Mouse (Mus musculus): Measurements from ENCODE around the gene Gm11937. TPM values are rescaled to one million over a fixed set of nuclear protein-coding genes. Genes with fewer than 3 reads are reported as not detected.
A peak's percentile ranks its signal among the peaks of the same experiment; 100 is the strongest.

Gm11937 gene
- total RNA-seq, 2 experiments from 2014 or later = not detected

GRCm38 (mm10) chr11:99581051-99581450, 28.9 kb downstream of the Gm11937 start:
- no peak for DNase-seq

- no peak for DNase-seq
Observed at GRCm38 (mm10) chr11:99580636-99581035, 29.4 kb downstream of the Gm11937 start, which contains the start of gene Krtap1-5. Gene Krtap1-5, minus strand, starts transcription at chr11:99581016.

- DNase-seq = peak; percentile 35 to 73
Observed at GRCm38 (mm10) chr11:99574106-99574505, 35.9 kb downstream of the Gm11937 start.

- no peak for DNase-seq
Observed at GRCm38 (mm10) chr11:99573164-99573563, 36.8 kb downstream of the Gm11937 start.

GRCm38 (mm10) chr11:99566530-99566929, 43.5 kb downstream of the Gm11937 start, which contains the start of gene Krtap3-1:
Gene Krtap3-1, minus strand, starts transcription at chr11:99566630.
- DNase-seq = no peak

- DNase-seq = no peak
Observed at GRCm38 (mm10) chr11:99562580-99562979, 47.4 kb downstream of the Gm11937 start.

Other genes starting within 250 kb of the Gm11937 start
- not detected for gene Krt28, start 235.3 kb downstream of the Gm11937 start, total RNA-seq (2021)
- gene Krt10, start 220.8 kb downstream of the Gm11937 start, total RNA-seq (2021) = 1 to 10 TPM; 4.1 to 5.1 TPM
- gene Krt12, start 187.9 kb downstream of the Gm11937 start, total RNA-seq (2021) = not detected
- gene Krt20, start 172.0 kb downstream of the Gm11937 start, total RNA-seq (2021) = not detected
- under 1 TPM in 1 of 2 experiments, not detected in 1; 0.31 TPM for gene Krt23, start 117.1 kb downstream of the Gm11937 start, total RNA-seq (2021)
- not detected for gene Krt39, start 88.9 kb downstream of the Gm11937 start, total RNA-seq (2021)
- not detected for gene Krt40, start 67.0 kb downstream of the Gm11937 start, total RNA-seq (2021)
- gene Krtap3-3, start 59.3 kb downstream of the Gm11937 start, total RNA-seq (2021) = not detected
- gene Krtap3-2, start 53.3 kb downstream of the Gm11937 start, total RNA-seq (2021) = not detected
- not detected for gene Gm11939, start 50.7 kb downstream of the Gm11937 start, total RNA-seq (2021)
- gene Krtap3-1, start 43.6 kb downstream of the Gm11937 start, total RNA-seq (2021) = not detected
- gene Krtap1-5, start 29.2 kb downstream of the Gm11937 start, total RNA-seq (2021) = not detected
- not detected for gene Krtap1-4, start 26.5 kb downstream of the Gm11937 start, total RNA-seq (2021)
- not detected for gene Krtap1-3, start 18.9 kb downstream of the Gm11937 start, total RNA-seq (2021)
- not detected for gene Krtap9-3, start 12.1 kb downstream of the Gm11937 start, total RNA-seq (2021)
- not detected for gene Gm11938, start 6.9 kb downstream of the Gm11937 start, total RNA-seq (2021)
- not detected for gene Krtap2-4, start 4.7 kb upstream of the Gm11937 start, total RNA-seq (2021)
- gene Gm11562, start 10.2 kb upstream of the Gm11937 start, total RNA-seq (2021) = not detected
- gene Krtap4-1, start 18.0 kb upstream of the Gm11937 start, total RNA-seq (2021) = not detected
- gene Krtap4-2, start 24.9 kb upstream of the Gm11937 start, total RNA-seq (2021) = not detected
- gene Krtap4-7, start 33.9 kb upstream of the Gm11937 start, total RNA-seq (2021) = not detected
- not detected for gene Gm11555, start 40.0 kb upstream of the Gm11937 start, total RNA-seq (2021)
- gene Gm11563, start 48.8 kb upstream of the Gm11937 start, total RNA-seq (2021) = not detected
- not detected for gene Krtap4-6, start 55.8 kb upstream of the Gm11937 start, total RNA-seq (2021)
- gene Gm14190, start 80.6 kb upstream of the Gm11937 start, total RNA-seq (2021) = not detected
- not detected for gene Gm14180, start 124.1 kb upstream of the Gm11937 start, total RNA-seq (2021)
- gene Gm11595, start 162.7 kb upstream of the Gm11937 start, total RNA-seq (2021) = not detected
- gene Krtap4-8, start 170.5 kb upstream of the Gm11937 start, total RNA-seq (2021) = not detected
- not detected for gene Krtap4-9, start 175.0 kb upstream of the Gm11937 start, total RNA-seq (2021)
- gene Gm11596, start 183.3 kb upstream of the Gm11937 start, total RNA-seq (2021) = not detected
- gene Gm11569, start 188.7 kb upstream of the Gm11937 start, total RNA-seq (2021) = not detected
- gene Gm11554, start 194.3 kb upstream of the Gm11937 start, total RNA-seq (2021) = not detected
- gene Krtap4-13, start 199.7 kb upstream of the Gm11937 start, total RNA-seq (2021) = not detected
- gene Gm11564, start 205.5 kb upstream of the Gm11937 start, total RNA-seq (2021) = not detected
- gene 2300003K06Rik, start 227.9 kb upstream of the Gm11937 start, total RNA-seq (2021) = not detected
- not detected for gene Krtap4-16, start 241.4 kb upstream of the Gm11937 start, total RNA-seq (2021)
- not detected for gene Gm11568, start 247.7 kb upstream of the Gm11937 start, total RNA-seq (2021)

Data from heart, adult 18-20 months (tissue).